Mouse (Mus musculus) kidney, postnatal 4 days (tissue): ENCODE measurements around the gene Casq1.
"Not testable (repeated sequence)": the region's sequence is repeated elsewhere in the genome, so short reads cannot be mapped to it uniquely, and the experiment has no call there.

Experiments
- DNase-seq, 2 experiments: peaks; one replicate each; pipeline ENCODE4 v3.0.0; 2021; ENCODE audit warnings: mixed read lengths in 2 of 2

Gene Casq1

DNA sequence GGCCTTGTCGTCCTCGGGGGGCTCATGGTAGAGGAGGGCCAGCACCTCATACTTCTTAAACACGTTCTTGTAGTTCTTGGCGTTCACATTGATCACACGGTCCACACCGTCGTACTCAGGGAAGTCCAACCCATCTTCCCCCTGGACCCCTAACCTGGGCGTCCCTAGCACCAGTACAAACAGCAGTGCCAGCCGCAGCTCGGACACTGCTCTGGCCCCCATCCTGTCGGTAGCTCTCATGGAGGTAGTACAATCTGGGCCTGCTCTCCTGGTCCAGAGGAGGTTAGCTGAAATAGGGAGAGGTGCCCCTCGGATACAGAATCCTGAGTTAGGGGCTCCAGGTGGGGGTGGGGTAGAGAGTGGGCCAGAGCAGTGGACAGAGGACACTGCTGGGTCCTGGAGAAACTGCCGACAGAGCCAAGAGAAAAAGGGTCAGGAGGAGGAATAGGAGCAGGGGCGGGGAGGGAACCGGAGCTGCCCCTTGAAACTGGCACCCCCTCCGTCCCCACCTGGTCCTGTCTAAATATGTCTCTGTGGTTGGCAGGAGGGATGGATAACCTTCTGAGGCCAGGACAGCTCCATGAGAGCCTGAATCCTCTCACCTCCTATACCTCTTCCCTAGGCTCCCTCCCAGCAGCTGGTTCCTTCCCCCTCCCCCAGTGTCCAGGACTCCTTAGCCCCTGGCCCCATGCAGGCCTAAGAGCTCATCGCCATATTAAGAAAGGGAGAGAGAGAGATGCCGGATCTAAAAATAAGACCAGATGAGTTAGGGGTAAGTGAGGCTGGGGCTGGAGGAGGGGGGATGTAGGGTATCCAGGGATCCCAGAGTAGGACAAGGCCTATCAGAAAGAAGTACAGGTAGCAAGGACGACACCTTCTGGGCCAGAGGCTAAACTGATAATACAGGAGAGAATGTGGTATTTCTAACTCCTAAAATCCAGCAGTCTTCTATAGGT, at the start of gene Casq1:
Casq1 (minus strand) TSS at position 418 of the 956 bp plus-strand sequence.
- no peak for DNase-seq

DNA sequence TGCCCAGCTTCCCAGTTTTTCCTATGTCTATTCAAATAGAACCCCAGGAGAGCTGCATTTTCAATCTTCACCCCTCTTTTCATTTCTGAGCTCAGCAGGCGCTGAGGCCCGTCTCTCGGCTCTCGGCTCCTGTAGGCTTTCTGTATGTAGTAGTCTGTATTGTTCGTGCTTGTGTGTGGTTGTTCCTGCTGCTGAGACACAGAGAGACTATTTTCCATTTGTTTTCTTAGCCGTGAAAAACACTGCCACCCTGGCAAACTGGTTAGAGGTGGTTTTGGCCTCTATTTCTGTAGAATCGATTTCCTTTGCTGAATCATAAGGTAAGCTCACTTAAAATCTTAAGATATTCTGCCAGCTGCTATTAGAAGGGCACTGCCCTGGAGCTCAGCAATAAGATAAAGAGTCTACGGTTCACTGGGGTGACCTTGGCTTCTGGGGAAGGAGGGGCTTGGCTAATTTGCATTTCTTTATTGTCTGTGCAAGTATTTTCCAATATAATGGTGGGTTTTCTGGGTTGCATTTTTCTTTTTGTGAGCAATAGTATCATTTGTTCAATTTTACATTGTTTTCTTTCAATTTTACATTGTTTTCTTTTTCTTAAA, 41.9 kb upstream of the Casq1 start, which contains the start of gene Igsf8:
Igsf8 (plus strand) TSS at position 165 of the 602 bp plus-strand sequence.
- no peak for DNase-seq

DNA sequence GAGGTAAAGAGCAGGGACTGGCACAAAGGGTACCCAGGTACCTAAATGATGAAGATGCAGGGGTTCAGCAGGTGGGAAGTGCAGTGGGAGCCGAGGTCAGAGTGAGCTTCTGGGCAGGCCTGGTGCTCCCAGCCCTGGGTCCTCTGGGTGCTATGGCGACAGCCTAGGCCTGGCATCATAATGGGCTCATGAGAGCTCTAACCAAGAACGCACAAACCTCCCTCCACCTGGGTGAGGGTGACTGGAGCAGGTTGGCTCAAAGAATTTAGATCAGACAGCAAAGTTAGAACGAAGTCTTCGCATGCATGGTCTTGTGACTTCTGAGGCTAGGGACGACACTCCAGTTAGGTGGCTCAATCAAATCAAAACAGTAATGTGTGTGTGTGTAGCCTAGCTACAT, 38.6 kb upstream of the Casq1 start, which contains the start of gene Atp1a4:
Atp1a4 (minus strand) TSS at position 101 of the 400 bp plus-strand sequence.
- no peak for DNase-seq

DNA sequence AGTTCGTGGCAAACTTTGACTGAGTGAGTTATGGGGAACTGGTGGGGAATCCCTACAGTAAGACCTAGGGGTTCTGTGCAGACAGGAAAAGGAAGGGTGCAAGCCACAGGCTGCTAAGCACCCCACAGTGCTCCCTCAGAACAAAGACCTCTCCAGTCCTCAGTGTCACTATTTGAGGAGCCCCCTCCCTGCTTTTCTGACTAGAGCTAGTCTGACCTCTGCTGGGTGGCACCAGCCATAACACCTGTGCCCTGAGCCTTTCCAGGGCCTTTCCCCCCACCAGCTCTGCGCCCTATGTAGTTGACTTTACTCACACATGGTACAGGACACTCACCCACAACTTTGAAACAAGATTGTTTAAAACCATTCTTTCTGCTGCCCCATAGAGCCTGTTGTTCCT, 28.0 kb upstream of the Casq1 start:
- DNase-seq: peak; percentile 56 to 60

DNA sequence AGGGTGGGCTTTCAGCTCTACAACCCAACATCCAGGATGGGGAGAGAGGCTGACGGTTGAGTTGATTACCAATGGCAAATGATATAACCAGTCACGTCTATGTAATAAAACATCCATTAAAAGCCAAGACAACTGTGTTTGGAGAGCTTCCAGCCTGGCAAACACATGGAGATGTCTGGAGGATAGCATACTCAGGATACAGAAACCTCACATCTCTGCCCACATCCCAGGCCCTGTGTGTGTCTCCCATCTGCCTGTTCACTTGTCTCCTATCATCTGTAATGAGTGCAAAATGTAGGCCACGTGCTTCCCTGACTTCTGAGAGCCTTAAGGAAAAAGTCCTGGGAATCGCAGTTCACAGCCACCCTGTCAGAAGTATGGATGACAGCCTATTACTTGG, 27.5 kb upstream of the Casq1 start:
- no peak for DNase-seq

DNA sequence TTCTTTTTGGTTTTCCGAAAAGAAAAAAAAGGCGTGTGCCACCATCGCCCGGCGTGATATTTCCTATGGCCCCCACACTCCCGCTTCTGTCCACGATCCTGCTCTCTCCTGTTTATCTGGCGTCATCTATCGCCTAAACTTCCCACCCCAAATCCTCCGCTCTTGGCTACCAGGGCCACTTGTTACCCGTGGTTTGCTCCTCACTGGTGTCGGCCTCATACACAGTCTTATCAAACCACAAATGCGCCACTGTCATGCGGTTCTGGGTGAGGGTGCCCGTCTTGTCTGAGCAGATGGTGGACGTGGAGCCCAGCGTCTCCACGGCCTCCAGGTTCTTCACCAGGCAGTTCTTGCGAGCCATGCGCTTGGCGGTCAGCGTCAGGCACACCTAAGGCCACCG, 25.0 kb upstream of the Casq1 start:
- DNase-seq: not testable (repeated sequence)

DNA sequence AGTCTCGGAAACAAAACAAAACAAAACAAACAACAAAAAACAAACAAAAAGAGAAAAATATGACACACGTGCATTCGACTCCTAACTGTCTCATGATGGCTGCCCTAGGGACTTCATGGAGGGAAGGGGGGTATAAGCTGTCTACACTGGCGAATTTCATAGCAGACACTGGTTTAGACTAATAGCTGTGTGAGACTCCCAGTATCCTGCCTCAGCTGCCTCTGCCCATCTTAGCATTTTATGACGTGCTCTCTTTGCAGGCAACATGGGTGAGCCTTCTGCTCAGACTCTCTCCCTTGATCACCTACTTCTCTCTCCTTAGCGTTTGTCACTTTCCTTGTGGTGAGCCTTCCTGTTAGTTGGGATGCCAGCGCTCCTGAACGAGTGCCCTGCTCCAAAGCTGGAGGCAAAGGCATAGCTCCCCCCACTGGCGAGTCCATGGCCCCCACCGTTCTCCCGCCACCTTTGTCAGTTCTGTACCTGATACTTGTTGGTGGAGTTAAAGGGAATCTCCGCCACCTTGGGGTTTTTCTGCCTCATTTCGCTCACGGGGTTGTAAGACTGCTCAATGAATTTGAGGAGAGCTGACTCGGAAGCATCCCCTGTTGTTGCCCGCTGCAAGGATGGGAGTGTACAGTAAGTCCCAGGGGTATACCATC, 24.0 kb upstream of the Casq1 start:
- DNase-seq: peak; percentile 49 to 62

DNA sequence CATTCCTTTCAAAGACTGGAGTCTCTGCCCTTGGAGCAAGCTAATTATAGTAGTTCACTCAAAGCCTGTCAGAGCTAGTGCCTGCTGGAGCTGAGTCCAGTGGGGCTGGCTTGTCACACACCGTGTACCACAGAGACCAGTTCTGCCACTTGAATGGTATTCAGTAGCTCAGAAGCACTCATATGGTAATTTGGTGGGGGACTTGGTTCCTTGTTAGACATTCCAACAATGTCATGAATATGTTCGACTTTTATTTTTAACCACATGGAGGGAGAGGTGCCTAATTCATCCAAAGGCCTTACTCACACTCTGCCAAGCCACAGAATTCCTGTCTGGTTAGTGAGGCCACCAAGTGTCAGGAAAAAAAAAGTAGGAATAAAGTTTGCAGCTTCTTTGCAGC, 22.7 kb upstream of the Casq1 start:
- peak; percentile 41 to 67 for DNase-seq

DNA sequence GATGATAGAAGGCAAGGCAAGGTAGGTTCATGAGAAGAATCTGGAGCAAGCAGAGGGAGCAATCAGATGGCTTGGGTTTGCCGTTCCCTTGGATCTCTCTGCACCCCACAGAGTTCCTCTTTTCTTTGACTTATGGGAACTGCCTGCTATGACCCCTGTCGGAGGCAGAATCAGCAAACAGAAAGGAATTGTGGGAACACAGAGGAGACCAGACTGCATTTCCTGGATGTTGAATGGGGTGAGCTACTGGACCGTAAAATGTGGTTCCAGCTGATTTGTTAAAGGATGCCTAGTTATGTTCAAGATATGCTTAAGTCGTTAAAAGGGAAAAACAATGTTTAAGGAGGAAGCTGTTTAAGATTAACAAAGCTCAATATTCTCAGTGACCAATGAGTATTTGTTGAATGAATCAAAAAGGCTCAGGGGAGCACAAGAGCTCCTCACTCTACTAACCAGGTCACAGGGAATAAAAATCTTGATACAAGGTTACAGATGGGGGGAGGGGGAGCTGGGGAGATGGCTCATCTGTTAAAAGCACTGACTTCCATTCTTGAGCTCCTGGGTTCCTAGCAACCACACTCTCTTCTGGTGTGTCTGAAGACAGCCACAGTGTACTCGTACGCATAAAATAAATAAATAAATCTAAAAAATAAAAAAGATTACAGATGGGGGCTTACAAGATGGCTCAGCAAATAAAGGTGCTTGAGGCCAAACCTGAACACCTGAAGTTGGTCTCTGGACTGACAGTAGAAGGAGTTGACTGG, 21.5 kb upstream of the Casq1 start:
- DNase-seq: peak in 1 of 2 experiments; percentile 29

DNA sequence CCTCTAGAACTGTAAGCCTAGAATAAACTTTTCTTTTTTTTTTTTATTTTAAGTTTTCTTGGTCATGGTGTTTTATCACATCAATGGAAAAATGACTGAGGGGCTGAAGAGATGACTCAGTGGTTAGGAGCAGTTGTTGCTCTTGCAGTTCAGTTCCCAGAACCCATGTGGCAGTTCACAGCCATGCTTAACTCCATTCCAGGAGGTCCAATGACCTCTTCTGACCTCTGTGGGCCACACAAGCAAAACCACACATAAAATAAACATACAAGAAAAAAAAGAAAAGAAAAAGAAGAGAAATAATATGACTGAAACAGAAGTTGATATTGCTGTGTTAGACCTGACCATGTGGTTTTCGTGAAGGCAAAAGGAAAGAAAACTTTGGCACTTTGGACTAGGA, 9.5 kb upstream of the Casq1 start:
- DNase-seq: no peak

DNA sequence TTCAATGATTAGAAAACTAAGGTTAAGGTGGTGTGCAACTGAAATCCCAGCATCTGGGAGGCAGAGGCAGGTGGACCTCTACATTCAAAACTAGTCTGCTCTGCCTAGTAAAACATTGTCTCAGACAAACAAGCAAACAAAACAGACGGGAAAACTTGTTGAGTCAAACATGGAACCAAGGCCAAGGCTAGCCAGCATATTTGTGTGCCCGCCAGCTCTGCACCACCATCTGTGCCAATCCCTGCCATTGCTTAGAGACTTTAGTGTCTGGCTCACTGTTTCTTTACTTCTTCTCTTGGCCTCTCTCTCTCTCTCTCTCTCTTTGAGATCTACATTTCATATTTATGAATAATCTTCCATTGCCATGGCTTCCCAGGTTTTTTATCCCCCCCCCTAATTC, 8.5 kb upstream of the Casq1 start:
- DNase-seq: no peak

DNA sequence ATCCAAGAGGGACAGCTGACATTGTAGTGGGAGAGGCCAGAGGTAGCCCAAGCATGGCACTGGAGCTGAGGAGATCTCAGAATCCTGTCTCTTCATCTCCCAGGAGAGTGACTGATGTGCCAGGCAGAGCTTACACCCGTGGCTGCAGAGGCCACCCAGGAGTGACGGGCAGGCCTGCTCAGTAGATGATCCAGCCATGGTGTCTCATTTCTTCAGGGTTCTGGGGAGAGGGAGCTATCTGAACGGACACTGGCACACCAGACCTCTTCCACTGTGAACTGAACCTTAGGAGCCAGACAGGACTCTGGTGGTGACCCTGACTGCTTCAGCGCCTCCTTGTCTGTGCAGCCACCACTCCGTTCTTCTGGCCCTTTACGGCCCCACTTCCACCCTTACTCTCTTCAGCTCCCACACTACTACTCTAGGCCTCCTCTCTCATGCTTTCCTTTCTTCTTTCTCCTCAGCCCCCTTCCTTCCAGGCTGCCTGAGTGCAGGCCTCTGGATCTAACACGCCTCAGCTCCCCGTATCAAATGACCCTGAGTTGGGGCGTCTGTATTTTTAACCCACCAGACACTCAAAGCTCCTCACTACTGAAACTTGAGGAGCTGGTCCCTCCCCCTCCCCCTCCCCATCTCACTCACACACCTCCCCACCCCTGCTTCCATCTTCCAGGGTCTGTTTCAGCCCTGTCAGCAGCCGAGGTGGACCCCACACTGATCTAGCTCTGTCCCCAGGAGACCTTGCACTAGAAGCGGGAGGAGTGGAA, 1.8 kb upstream of the Casq1 start:
- no peak for DNase-seq

DNA sequence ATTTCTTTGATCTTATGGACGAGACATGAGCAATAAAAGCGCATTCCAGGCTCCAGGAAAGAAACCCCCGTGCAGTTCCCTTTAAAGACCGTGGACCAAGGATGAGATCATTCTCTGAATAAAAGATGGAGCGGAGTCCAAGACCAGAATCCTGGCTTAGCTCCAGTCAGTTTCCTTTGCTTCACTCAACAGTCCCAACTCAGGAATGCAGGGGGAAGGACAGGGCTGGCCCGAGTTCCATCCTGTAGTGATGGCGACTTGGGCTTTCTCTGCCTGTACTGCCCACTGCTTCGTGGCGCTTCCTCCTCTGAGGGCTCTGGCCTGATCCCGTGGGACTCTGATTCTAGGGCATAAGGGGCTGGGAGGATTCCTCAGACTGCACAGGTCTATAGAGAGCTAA, 746 bp upstream of the Casq1 start:
- peak; percentile 64 to 77 for DNase-seq

DNA sequence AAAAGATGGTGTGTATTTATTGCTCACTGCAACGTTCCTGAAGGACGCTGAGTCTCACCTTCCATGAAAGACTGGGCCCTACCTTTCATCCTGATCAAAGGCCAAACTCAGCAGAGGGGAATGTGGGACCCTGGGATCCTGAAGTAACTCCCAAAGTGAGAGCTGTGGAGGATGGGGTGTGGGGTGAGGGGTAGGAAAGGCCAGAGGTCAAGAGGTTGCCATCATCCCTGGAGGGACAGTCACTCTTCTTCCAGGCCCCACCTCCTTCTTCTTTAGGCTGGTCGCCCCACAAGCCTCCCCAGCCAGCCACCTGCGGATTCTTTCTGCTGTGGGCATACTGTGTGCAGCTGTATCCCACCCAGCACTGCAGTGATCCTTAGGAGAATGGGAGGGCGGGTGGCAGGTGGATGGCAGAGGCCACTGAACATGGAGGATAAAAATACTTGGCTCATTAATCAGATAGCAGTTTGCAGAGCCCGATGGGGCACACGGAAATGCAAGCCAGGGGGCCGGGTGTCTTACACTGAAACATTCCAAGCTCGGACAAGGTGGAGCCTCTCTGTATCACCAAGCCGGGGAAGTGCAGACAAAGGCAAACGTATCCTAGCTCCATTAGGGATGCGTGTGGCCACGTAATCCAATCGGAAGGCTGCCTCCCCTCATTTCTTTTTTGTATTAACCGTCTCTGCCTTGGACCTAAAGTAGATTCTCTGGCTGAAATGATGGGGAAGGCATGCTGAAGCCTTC, 1.3 kb downstream of the Casq1 start:
- no peak for DNase-seq

DNA sequence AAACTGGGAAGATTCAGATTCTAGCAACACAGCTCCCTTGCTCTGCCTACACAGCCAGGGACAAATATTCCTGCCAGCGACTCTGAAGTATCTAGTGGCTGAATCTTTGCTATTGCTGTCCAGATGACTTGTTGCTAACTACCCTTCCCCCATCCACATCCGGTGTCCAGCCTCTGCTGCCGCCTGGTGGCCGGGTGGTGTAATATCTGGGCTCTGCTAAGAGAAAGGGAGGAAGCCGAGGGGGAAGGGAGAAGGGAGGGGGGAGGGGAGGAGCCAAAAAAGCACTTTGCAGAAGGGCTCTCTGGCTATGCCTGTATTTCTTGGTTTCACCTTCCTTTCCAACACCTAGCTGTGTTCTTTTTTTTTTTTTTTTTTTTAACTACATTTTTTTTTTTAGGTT, 2.5 kb downstream of the Casq1 start:
- peak; percentile 94 to 95 for DNase-seq

DNA sequence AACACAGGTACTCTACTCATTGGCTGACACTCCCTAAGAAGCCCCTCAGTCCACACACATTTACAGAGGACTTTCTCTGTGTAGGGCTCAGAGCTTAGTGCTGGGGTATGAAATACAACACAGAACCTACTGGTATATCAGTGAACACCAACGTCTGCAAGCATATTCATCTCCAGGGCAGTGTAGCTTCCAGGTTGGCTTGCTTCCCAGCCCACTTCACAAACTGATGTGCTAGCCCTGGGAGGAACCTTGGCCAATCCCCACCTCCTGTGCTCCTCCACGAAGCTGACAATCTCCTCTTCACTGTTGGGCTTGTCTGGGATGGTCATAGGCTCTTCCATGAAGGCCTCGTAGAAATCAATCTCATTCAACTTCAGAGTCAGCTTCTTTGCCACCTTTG, 4.9 kb downstream of the Casq1 start:
- peak in 1 of 2 experiments; percentile 52 for DNase-seq

DNA sequence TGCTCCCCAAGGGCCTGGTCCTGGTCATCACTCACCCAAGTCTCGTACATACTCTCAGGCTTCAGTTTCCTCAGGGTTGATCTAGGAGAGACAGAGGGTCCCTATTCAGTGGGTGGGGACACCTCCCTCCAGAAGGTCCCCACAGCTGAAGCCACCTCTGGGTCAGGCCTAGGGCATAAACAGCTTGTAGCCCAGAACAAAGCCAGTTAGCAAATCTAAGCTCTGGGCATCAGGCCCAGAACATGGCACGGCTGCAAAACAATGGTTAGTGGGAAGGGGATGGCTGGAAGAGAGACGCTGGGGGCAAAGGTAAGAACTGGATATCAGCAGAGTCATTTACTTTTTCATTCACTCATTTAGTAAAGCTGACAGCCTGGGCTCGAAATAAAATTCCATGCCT, 5.9 kb downstream of the Casq1 start:
- no peak for DNase-seq

DNA sequence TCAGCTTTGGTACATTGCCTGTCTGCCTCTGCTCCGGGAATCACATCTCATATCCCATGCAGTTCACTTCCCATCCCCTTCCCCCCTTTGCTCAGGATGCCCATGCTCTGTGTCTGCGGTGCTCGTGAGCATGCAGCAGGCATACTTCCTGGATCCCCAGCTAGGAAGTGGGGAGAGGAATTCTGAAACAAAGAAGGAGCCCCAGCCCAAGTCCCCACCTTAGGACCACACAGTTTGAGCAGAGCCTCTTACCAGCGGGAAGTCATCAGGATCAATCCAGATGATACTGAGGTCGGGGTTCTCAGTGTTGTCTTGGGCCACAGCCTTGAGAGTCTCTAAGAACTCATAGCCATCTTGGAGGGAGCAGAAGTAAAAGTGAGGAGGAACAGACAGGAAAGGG, 6.9 kb downstream of the Casq1 start:
- DNase-seq: no peak

DNA sequence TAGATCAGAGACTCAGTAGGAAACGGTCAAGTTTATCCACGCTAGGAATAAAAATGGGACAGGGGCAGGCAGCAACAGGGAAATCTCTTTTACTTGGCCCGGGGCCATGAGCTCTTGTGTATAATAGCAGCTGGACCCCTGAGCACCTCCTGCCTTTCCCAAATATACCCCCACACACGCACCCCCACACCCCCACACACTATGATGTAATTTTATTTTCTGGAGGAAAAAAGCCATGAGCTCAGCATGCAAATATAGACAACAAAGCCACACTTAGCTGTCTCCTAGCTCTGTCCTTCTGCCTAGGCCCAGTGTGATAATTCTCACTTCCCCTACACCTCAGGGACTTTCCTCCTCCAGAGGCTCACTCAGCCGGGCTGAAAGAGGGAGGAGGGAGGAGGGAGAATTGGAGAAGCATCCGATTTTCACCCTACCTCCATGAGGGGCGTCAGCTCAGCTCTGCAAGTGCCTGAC, 12.5 kb downstream of the Casq1 start:
- DNase-seq: peak in 1 of 2 experiments; percentile 63

DNA sequence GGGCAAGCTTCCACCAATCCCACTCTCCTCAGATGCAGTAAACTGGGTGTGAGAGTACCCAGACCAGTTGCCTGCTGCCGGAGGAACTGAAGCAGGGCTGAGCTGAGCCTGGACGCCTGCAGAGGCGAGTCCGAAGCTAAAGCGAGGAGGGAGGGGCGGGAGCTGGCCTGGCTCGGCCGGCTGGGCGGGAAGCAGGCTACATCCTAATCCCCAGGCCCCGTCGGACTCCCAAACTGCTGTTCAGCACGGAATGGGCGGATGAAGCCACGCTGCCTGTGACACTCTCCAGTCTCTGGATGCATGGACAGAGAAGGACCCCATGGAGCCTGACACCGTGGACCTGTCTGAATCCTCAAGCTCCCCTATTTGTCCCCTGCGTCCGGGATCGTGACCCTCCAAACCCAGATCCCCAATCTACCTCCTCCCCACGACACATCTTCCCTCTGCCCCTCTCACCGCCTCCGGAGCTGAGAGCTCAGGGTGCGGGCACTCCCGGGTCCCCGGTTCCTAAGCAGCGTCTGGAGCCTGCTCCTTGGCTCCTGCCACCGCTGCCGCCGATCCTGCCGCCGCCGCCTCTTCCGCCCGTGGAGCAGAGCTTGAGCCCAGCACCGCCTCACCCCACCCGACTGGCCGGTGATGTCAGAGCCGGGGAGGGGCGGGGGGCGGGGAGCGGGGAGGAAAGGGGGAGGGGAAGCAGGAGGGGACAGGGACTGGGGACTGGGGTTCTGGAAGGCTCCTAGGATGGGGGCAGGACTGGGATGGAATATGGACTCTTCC, 13.3 kb downstream of the Casq1 start, which contains the start of gene Pea15a:
Pea15a (minus strand) TSS at position 664 of the 777 bp plus-strand sequence.
- peak; percentile 87 to 92 for DNase-seq
